Mouse (Mus musculus): ENCODE data around the gene Sipa1.
A peak's percentile ranks its signal among the peaks of the same experiment; 100 is the strongest.
"Not testable (repeated sequence)": the region's sequence is repeated elsewhere in the genome, so short reads cannot be mapped to it uniquely, and the experiment has no call there.

The Sipa1 gene

GRCm38 (mm10) chr19:5662981-5663913, at the start of gene Sipa1:
Gene Sipa1 (minus strand): TSS chr19:5663707.
- peak; percentile 95 for DNase-seq

GRCm38 (mm10) chr19:5713255-5713654, 49.7 kb upstream of the Sipa1 start:
- DNase-seq: no peak

- DNase-seq: no peak
Measured at GRCm38 (mm10) chr19:5711907-5712460, 48.5 kb upstream of the Sipa1 start.

- peak; percentile 88 for DNase-seq
Measured at GRCm38 (mm10) chr19:5711218-5711617, 47.7 kb upstream of the Sipa1 start.

- DNase-seq: no peak
Measured at GRCm38 (mm10) chr19:5710581-5710980, 47.1 kb upstream of the Sipa1 start.

GRCm38 (mm10) chr19:5710068-5710467, 46.6 kb upstream of the Sipa1 start:
- no peak for DNase-seq

GRCm38 (mm10) chr19:5704801-5705571, 41.5 kb upstream of the Sipa1 start:
- peak; percentile 29 for DNase-seq

- peak; percentile 55 for DNase-seq
Measured at GRCm38 (mm10) chr19:5704163-5704800, 40.8 kb upstream of the Sipa1 start, which contains the start of gene Kcnk7. Gene Kcnk7 (plus strand): TSS chr19:5704367.

- no peak for DNase-seq
Measured at GRCm38 (mm10) chr19:5695849-5696462, 32.4 kb upstream of the Sipa1 start.

- DNase-seq: no peak
Measured at GRCm38 (mm10) chr19:5693801-5694200, 30.3 kb upstream of the Sipa1 start.

GRCm38 (mm10) chr19:5692913-5693396, 29.4 kb upstream of the Sipa1 start:
- no peak for DNase-seq

- DNase-seq: peak; percentile 73
Measured at GRCm38 (mm10) chr19:5692086-5692912, 28.8 kb upstream of the Sipa1 start.

GRCm38 (mm10) chr19:5691601-5692000, 28.1 kb upstream of the Sipa1 start:
- peak; percentile 16 for DNase-seq

GRCm38 (mm10) chr19:5690343-5690735, 26.8 kb upstream of the Sipa1 start:
- DNase-seq: peak; percentile 11

GRCm38 (mm10) chr19:5689565-5690342, 26.2 kb upstream of the Sipa1 start:
- DNase-seq: peak; percentile 90

GRCm38 (mm10) chr19:5689088-5689428, 25.6 kb upstream of the Sipa1 start:
- no peak for DNase-seq

- peak; percentile 97 for DNase-seq
Measured at GRCm38 (mm10) chr19:5688200-5689087, 24.9 kb upstream of the Sipa1 start, which contains the start of the genes Map3k11 and Pcnx3. Gene Map3k11 (plus strand): TSS chr19:5688742. Gene Pcnx3 (minus strand): TSS chr19:5688908.

GRCm38 (mm10) chr19:5687738-5688137, 24.2 kb upstream of the Sipa1 start:
- DNase-seq: no peak

GRCm38 (mm10) chr19:5686954-5687353, 23.4 kb upstream of the Sipa1 start:
- DNase-seq: not testable (repeated sequence)

Measured in lung, postnatal 14 days (tissue).